Mouse (Mus musculus) hindbrain, embryonic 15.5 days (tissue): ENCODE data around the gene Rhob. TPM values are rescaled to one million over a fixed set of nuclear protein-coding genes. Genes with fewer than 3 reads are reported as not detected.
"Not testable (repeated sequence)": the region's sequence is repeated elsewhere in the genome, so short reads cannot be mapped to it uniquely, and the experiment has no call there.

Experiments used
- ATAC-seq: fragments of 200-750 bp; cut with Nextera tagmentation; 2 replicates; pipeline ENCODE4 v1.8.0; 2017; ENCODE audit warnings: low read depth, moderate number of reproducible peaks, moderate TSS enrichment; ENCODE audit not compliant: low FRiP score
- H3K27ac ChIP-seq: fragments of 300-500 bp; sonication (generic); replicated peaks from 2 replicates; pipeline ENCODE4 v1.5.1; 2015; ENCODE audit warnings: mild to moderate bottlenecking, inconsistent platforms
- H3K27me3 ChIP-seq: fragments of 300-500 bp; sonication (generic); 2 replicates; pipeline ENCODE4 v1.6.1; 2015; ENCODE audit warnings: control low read depth, inconsistent platforms
- H3K36me3 ChIP-seq: fragments of 300-500 bp; sonication (generic); 2 replicates; pipeline ENCODE4 v1.6.1; 2015; ENCODE audit warnings: control low read depth, inconsistent platforms
- H3K4me1 ChIP-seq: fragments of 300-500 bp; sonication (generic); replicated peaks from 2 replicates; pipeline ENCODE4 v1.6.1; 2015; ENCODE audit warnings: control low read depth, inconsistent platforms
- H3K4me2 ChIP-seq: fragments of 300-500 bp; sonication (generic); 2 replicates; pipeline ENCODE4 v1.6.1; 2015; ENCODE audit warnings: moderate library complexity, mild to moderate bottlenecking, inconsistent platforms
- H3K4me3 ChIP-seq: fragments of 300-500 bp; sonication (generic); 2 replicates; pipeline ENCODE4 v1.5.1; 2015; ENCODE audit warnings: mild to moderate bottlenecking, inconsistent platforms
- H3K9ac ChIP-seq: fragments of 300-500 bp; sonication (generic); 2 replicates; pipeline ENCODE4 v1.6.1; 2015; ENCODE audit warnings: inconsistent platforms
- H3K9me3 ChIP-seq: fragments of 300-500 bp; sonication (generic); 2 replicates; pipeline ENCODE4 v1.6.1; 2016; ENCODE audit warnings: control low read depth, inconsistent platforms
- WGBS: fragments of 180-500 bp; shearing (Covaris S2); methylation state at CpG from one replicate; pipeline ENCODE4 v1.1.7; 2015; 5-methylcytosine and 5-hydroxymethylcytosine counted together
- polyA plus RNA-seq: library from polyadenylated mRNA; unstranded; fragments of >200 nt; fragmentation: Nextera tagmentation; extraction: Ambion mirVana; gene quantifications from 2 replicates; pipeline ENCODE4 v1.2.1, GENCODE M21; 2015

Rhob gene
- polyA plus RNA-seq, 1 experiment from 2014 or later, result 103 TPM

- Histone ChIP-seq H3K9ac (no peak overlapping the region), H3K27ac (no peak overlapping the region), H3K36me3 (no peaks in the 10 kb centered on the region), H3K4me3 (no peak overlapping the region), H3K4me2 (no peak overlapping the region), H3K4me1 (peaks cover 9% of the 10 kb centered on the region), H3K27me3 (no peaks in the 10 kb centered on the region), H3K9me3 (no peaks in the 10 kb centered on the region)
- no peak for ATAC-seq
- 90% methylated on average over 3 of the region's 3 CpGs for WGBS
Measured at GRCm38 (mm10) chr12:8465680-8466079, 34.1 kb downstream of the Rhob start.

GRCm38 (mm10) chr12:8464961-8465360 is 34.8 kb downstream of the Rhob start:
- WGBS, result 89% methylated on average over 5 of the region's 5 CpGs
- H3K9ac ChIP-seq, result no peak overlapping the region
- no peaks in the 10 kb centered on the region for H3K36me3 ChIP-seq
- no peak overlapping the region for H3K27ac ChIP-seq
- H3K4me1 ChIP-seq, result peaks cover 9% of the 10 kb centered on the region
- H3K9me3 ChIP-seq, result no peaks in the 10 kb centered on the region
- H3K4me3 ChIP-seq, result no peak overlapping the region
- ATAC-seq, result no peak
- no peaks in the 10 kb centered on the region for H3K27me3 ChIP-seq
- no peak overlapping the region for H3K4me2 ChIP-seq

- no peak overlapping the region for H3K4me3 ChIP-seq
- no peak overlapping the region for H3K27ac ChIP-seq
- H3K4me1 ChIP-seq, result peaks cover 9% of the 10 kb centered on the region
- no peak overlapping the region for H3K4me2 ChIP-seq
- 33% methylated on average over 3 of the region's 3 CpGs for WGBS
- H3K9ac ChIP-seq, result no peak overlapping the region
- peak; percentile 27; the same call in 1 of the 2 replicates for ATAC-seq
- no peaks in the 10 kb centered on the region for H3K9me3 ChIP-seq
- no peaks in the 10 kb centered on the region for H3K27me3 ChIP-seq
- no peaks in the 10 kb centered on the region for H3K36me3 ChIP-seq
Measured at GRCm38 (mm10) chr12:8463599-8464160, 36.1 kb downstream of the Rhob start.

- Histone ChIP-seq H3K27me3 (no peaks in the 10 kb centered on the region), H3K36me3 (no peaks in the 10 kb centered on the region), H3K4me3 (no peak overlapping the region), H3K4me1 (peaks cover 5% of the 10 kb centered on the region), H3K9me3 (no peaks in the 10 kb centered on the region), H3K9ac (no peak overlapping the region), H3K27ac (no peak overlapping the region), H3K4me2 (no peak overlapping the region)
- ATAC-seq, result no peak
- WGBS, result 90% methylated on average over 5 of the region's 5 CpGs
Measured at GRCm38 (mm10) chr12:8462533-8462932, 37.3 kb downstream of the Rhob start.

- H3K27ac ChIP-seq, H3K9ac ChIP-seq, H3K4me2 ChIP-seq, H3K36me3 ChIP-seq, ATAC-seq, H3K4me3 ChIP-seq, H3K27me3 ChIP-seq, H3K9me3 ChIP-seq, H3K4me1 ChIP-seq: not testable (repeated sequence)
- 96% methylated on average over 8 of the region's 8 CpGs for WGBS
Measured at GRCm38 (mm10) chr12:8461575-8461974, 38.2 kb downstream of the Rhob start.

GRCm38 (mm10) chr12:8458400-8458799 is 41.4 kb downstream of the Rhob start:
- WGBS, result 83% methylated on average over 8 of the region's 8 CpGs
- Histone ChIP-seq H3K4me3 (no peak overlapping the region), H3K27me3 (no peaks in the 10 kb centered on the region)

GRCm38 (mm10) chr12:8457052-8457451 is 42.8 kb downstream of the Rhob start:
- no peak overlapping the region for H3K4me3 ChIP-seq
- no peak for ATAC-seq
- H3K9me3 ChIP-seq, result no peaks in the 10 kb centered on the region
- no peaks in the 10 kb centered on the region for H3K36me3 ChIP-seq
- H3K4me2 ChIP-seq, result no peak overlapping the region
- H3K9ac ChIP-seq, result no peak overlapping the region
- no peaks in the 10 kb centered on the region for H3K27me3 ChIP-seq
- WGBS, result 75% methylated on average over 5 of the region's 5 CpGs
- H3K4me1 ChIP-seq, result peaks cover 3% of the 10 kb centered on the region; the same call in 1 of the 2 replicates
- no peak overlapping the region for H3K27ac ChIP-seq

More at GRCm38 (mm10) chr12:8458400-8458799, 41.4 kb downstream of the Rhob start:
- Histone ChIP-seq H3K4me2 (no peak overlapping the region), H3K4me1 (no peaks in the 10 kb centered on the region; the same call in 1 of the 2 replicates), H3K9me3 (no peaks in the 10 kb centered on the region), H3K9ac (no peak overlapping the region), H3K27ac (no peak overlapping the region), H3K36me3 (no peaks in the 10 kb centered on the region)
- ATAC-seq, result no peak

- no peaks in the 10 kb centered on the region for H3K9me3 ChIP-seq
- ATAC-seq, result no peak
- no peaks in the 10 kb centered on the region for H3K27me3 ChIP-seq
- H3K4me3 ChIP-seq, result no peak overlapping the region
- peaks cover 14% of the 10 kb centered on the region; the same call in 1 of the 2 replicates for H3K4me1 ChIP-seq
- WGBS, result 74% methylated on average over 2 of the region's 2 CpGs
- no peaks in the 10 kb centered on the region for H3K36me3 ChIP-seq
- H3K9ac ChIP-seq, result no peak overlapping the region
- H3K4me2 ChIP-seq, result no peak overlapping the region
- H3K27ac ChIP-seq, result no peak overlapping the region
Measured at GRCm38 (mm10) chr12:8455046-8455445, 44.8 kb downstream of the Rhob start.

GRCm38 (mm10) chr12:8454487-8454886 is 45.3 kb downstream of the Rhob start:
- Histone ChIP-seq H3K27me3 (no peaks in the 10 kb centered on the region), H3K27ac (no peak overlapping the region), H3K4me1 (peaks cover 14% of the 10 kb centered on the region; the same call in 1 of the 2 replicates), H3K36me3 (no peaks in the 10 kb centered on the region), H3K9me3 (no peaks in the 10 kb centered on the region), H3K4me2 (no peak overlapping the region), H3K4me3 (no peak overlapping the region), H3K9ac (no peak overlapping the region)
- 0 out of 2 replicates have a peak, but pooled peaks have one; percentile 21 for ATAC-seq
- 58% methylated on average over 3 of the region's 3 CpGs for WGBS

GRCm38 (mm10) chr12:8452766-8453621 is 46.8 kb downstream of the Rhob start:
- Histone ChIP-seq H3K27me3 (no peaks in the 10 kb centered on the region), H3K4me2 (no peak overlapping the region), H3K36me3 (no peaks in the 10 kb centered on the region), H3K4me1 (peaks cover 14% of the 10 kb centered on the region; the same call in 1 of the 2 replicates), H3K27ac (no peak overlapping the region), H3K9ac (no peak overlapping the region), H3K9me3 (no peaks in the 10 kb centered on the region), H3K4me3 (no peak overlapping the region)
- ATAC-seq, result no peak
- WGBS, result 72% methylated on average over 7 of the region's 7 CpGs

- peak; percentile 52; the same call in 1 of the 2 replicates for ATAC-seq
- no peak overlapping the region for H3K9ac ChIP-seq
- H3K27ac ChIP-seq, result no peak overlapping the region
- no peaks in the 10 kb centered on the region for H3K27me3 ChIP-seq
- H3K4me2 ChIP-seq, result no peak overlapping the region
- no peak overlapping the region for H3K4me3 ChIP-seq
- H3K9me3 ChIP-seq, result no peaks in the 10 kb centered on the region
- H3K4me1 ChIP-seq, result peaks cover 14% of the 10 kb centered on the region; the same call in 1 of the 2 replicates
- no peaks in the 10 kb centered on the region for H3K36me3 ChIP-seq
- 33% methylated on average over 7 of the region's 7 CpGs for WGBS
Measured at GRCm38 (mm10) chr12:8451571-8452485, 48.0 kb downstream of the Rhob start.
